Mouse (Mus musculus) cortical plate, adult 2 months (tissue): Measurements from ENCODE around the gene Slc15a2.

Source experiments
- CTCF ChIP-seq: fragments of 200-500 bp; IDR thresholded peaks from 2 replicates; pipeline ENCODE4 v1.5.1; 2011; ENCODE audit warnings: mild to moderate bottlenecking, control low read depth, low read length; ENCODE audit not compliant: insufficient read depth; ENCODE audit errors: extremely low read depth
- POLR2A ChIP-seq: fragments of 200-500 bp; IDR thresholded peaks from 2 replicates; pipeline ENCODE4 v1.6.1; 2011; ENCODE audit warnings: mild to moderate bottlenecking, low read length, control low read depth; ENCODE audit not compliant: insufficient read depth; ENCODE audit errors: extremely low read depth

GRCm38 (mm10) chr16:36828820-36829219 is 44.1 kb upstream of the Slc15a2 start:
- TF ChIP-seq CTCF: no peak
- TF ChIP-seq POLR2A: no peak
